Mouse (Mus musculus): ENCODE data around the gene Slc24a3. TPM values are rescaled to one million over a fixed set of nuclear protein-coding genes. Genes with fewer than 3 reads are reported as not detected.

Slc24a3 gene
- total and polyA plus RNA-seq, 2 experiments, result 0.09 to 0.33 TPM

DNA sequence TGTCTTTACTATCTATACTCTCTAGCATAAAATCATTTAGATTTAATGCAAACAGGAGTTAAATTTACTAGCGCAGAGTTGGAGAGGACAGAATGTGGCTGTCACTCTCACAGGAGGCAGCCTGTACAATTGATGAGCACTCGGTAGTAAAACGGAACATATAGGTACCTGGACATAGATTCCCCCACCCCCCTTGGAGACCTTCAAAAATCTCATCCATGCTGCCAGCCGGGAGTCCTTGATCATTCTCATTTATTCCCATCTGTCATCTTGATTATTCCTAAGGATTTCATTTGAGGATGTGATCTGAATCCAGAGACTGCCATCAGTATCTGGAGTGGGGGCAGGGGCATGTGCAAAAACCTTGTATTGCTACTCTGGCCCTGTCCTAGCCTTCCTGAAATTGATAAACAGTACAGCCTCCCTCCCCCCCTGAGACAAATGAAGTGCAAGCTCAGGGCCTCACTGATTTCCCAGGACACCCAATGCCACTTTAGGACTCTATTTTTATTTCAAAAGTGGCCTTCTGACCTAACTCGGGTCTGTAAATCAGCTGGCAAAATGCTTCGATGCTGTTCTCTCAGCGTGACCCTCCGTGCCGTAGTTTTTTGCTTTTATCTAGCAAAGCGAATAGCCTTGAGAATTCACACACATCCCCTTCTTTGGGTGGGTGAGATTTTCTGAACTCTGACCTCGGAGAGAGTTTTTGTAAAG is 237.4 kb downstream of the Slc24a3 start:
- no peak overlapping the region for H3K27ac ChIP-seq (replicated peaks; ENCODE audit: insufficient read depth, low read depth, low read length)
- H3K27me3 ChIP-seq (ENCODE audit: control insufficient read depth, insufficient read depth, low read length), result no peaks in the 10 kb centered on the region
- H3K9ac ChIP-seq (ENCODE audit: low read depth, low read length), result no peak overlapping the region
- no peaks in the 10 kb centered on the region for H3K79me2 ChIP-seq (ENCODE audit: control insufficient read depth, insufficient read depth, low read length)
- TF ChIP-seq POLR2A (IDR thresholded peaks at IDR 0.05; ENCODE audit: extremely low read depth, insufficient read depth, low read length), result no peak
- TF ChIP-seq CTCF (IDR thresholded peaks at IDR 0.05; ENCODE audit: low read depth, low read length), result no peak
- no peaks in the 10 kb centered on the region for H3K36me3 ChIP-seq (ENCODE audit: control insufficient read depth, insufficient read depth, low read length)
- WGBS, result 73% methylated on average over 11 of the region's 11 CpGs
- H3K4me3 ChIP-seq (ENCODE audit: insufficient read depth, low read depth, low read length), result no peak overlapping the region
- no peaks in the 10 kb centered on the region for H3K4me1 ChIP-seq (ENCODE audit: control insufficient read depth, insufficient read depth, low read length)
- DNase-seq (ENCODE audit: extremely low read depth, low read depth, low spot score), result no peak

DNA sequence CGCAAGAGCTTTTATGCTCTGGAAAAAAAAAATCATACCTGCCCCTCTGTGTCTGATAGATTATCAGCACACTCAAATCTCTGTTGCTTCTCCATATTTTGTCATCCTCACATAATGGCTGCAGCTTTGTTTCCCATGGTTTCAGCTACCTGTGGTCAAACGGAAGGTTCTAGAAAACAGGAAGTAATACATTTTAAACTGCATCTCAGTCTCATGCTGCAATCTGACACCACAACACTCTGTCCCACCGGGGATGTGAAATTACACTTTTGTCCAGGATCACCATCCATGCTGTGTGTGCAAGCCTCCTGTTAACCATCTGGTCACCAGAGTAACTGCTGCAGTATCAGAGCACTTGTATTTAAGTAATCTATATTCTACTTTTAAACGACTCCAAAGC is 238.2 kb downstream of the Slc24a3 start:
- no peaks in the 10 kb centered on the region for H3K4me1 ChIP-seq (ENCODE audit: control insufficient read depth, insufficient read depth, low read length)
- H3K27ac ChIP-seq (replicated peaks; ENCODE audit: insufficient read depth, low read depth, low read length), result no peak overlapping the region
- WGBS, result 72% methylated on average over 4 of the region's 4 CpGs
- H3K4me3 ChIP-seq (ENCODE audit: insufficient read depth, low read depth, low read length), result no peak overlapping the region
- no peaks in the 10 kb centered on the region for H3K27me3 ChIP-seq (ENCODE audit: control insufficient read depth, insufficient read depth, low read length)
- DNase-seq (ENCODE audit: extremely low read depth, low read depth, low spot score), result no peak
- no peak overlapping the region for H3K9ac ChIP-seq (ENCODE audit: low read depth, low read length)
- no peaks in the 10 kb centered on the region for H3K36me3 ChIP-seq (ENCODE audit: control insufficient read depth, insufficient read depth, low read length)
- H3K79me2 ChIP-seq (ENCODE audit: control insufficient read depth, insufficient read depth, low read length), result no peaks in the 10 kb centered on the region
- no peak for TF ChIP-seq POLR2A (IDR thresholded peaks at IDR 0.05; ENCODE audit: extremely low read depth, insufficient read depth, low read length)
- TF ChIP-seq CTCF (IDR thresholded peaks at IDR 0.05; ENCODE audit: low read depth, low read length), result no peak

- H3K36me3 ChIP-seq (ENCODE audit: control insufficient read depth, insufficient read depth, low read length), result no peaks in the 10 kb centered on the region
- no peak overlapping the region for H3K9ac ChIP-seq (ENCODE audit: low read depth, low read length)
- H3K27me3 ChIP-seq (ENCODE audit: control insufficient read depth, insufficient read depth, low read length), result no peaks in the 10 kb centered on the region
- 90% methylated on average over 2 of the region's 2 CpGs for WGBS
- no peak overlapping the region for H3K27ac ChIP-seq (replicated peaks; ENCODE audit: insufficient read depth, low read depth, low read length)
- TF ChIP-seq POLR2A (IDR thresholded peaks at IDR 0.05; ENCODE audit: extremely low read depth, insufficient read depth, low read length), result no peak
- DNase-seq (ENCODE audit: extremely low read depth, low read depth, low spot score), result no peak
- no peaks in the 10 kb centered on the region for H3K4me1 ChIP-seq (ENCODE audit: control insufficient read depth, insufficient read depth, low read length)
- no peaks in the 10 kb centered on the region for H3K79me2 ChIP-seq (ENCODE audit: control insufficient read depth, insufficient read depth, low read length)
- no peak overlapping the region for H3K4me3 ChIP-seq (ENCODE audit: insufficient read depth, low read depth, low read length)
Observed at GRCm38 (mm10) chr2:145417738-145418137, 250.2 kb downstream of the Slc24a3 start.

DNA sequence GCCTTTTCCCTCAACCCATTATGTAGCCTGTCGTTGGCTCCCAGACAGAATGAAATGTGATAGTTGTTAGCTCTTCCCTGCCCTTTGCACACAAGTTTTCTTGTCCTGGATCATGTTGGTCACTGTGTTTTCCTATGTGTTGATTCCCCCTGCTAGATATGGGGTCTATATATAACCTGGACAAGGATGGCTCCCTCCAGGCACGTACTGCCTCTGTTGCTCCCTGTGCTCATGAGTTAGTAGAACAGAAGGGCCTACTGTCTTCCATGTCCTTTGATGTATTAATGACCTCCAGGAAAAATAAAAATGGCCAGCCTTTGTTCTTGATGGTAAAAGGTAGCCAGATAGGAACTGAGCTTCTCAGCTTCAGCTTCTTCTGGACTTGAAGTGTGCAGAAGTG is 251.5 kb downstream of the Slc24a3 start:
- no peaks in the 10 kb centered on the region for H3K4me1 ChIP-seq (ENCODE audit: control insufficient read depth, insufficient read depth, low read length)
- H3K9ac ChIP-seq (ENCODE audit: low read depth, low read length), result no peak overlapping the region
- TF ChIP-seq POLR2A (IDR thresholded peaks at IDR 0.05; ENCODE audit: extremely low read depth, insufficient read depth, low read length), result no peak
- no peak for TF ChIP-seq CTCF (IDR thresholded peaks at IDR 0.05; ENCODE audit: low read depth, low read length)
- H3K79me2 ChIP-seq (ENCODE audit: control insufficient read depth, insufficient read depth, low read length), result no peaks in the 10 kb centered on the region
- H3K27me3 ChIP-seq (ENCODE audit: control insufficient read depth, insufficient read depth, low read length), result no peaks in the 10 kb centered on the region
- no peak overlapping the region for H3K27ac ChIP-seq (replicated peaks; ENCODE audit: insufficient read depth, low read depth, low read length)
- H3K36me3 ChIP-seq (ENCODE audit: control insufficient read depth, insufficient read depth, low read length), result no peaks in the 10 kb centered on the region
- no peak for DNase-seq (ENCODE audit: extremely low read depth, low read depth, low spot score)
- H3K4me3 ChIP-seq (ENCODE audit: insufficient read depth, low read depth, low read length), result no peak overlapping the region
- WGBS, result 79% methylated on average over 2 of the region's 2 CpGs

GRCm38 (mm10) chr2:145420967-145421888 is 253.7 kb downstream of the Slc24a3 start:
- H3K4me3 ChIP-seq (ENCODE audit: insufficient read depth, low read depth, low read length), result no peak overlapping the region
- H3K27me3 ChIP-seq (ENCODE audit: control insufficient read depth, insufficient read depth, low read length), result no peaks in the 10 kb centered on the region
- no peak overlapping the region for H3K27ac ChIP-seq (replicated peaks; ENCODE audit: insufficient read depth, low read depth, low read length)
- no peak for DNase-seq (ENCODE audit: extremely low read depth, low read depth, low spot score)
- H3K79me2 ChIP-seq (ENCODE audit: control insufficient read depth, insufficient read depth, low read length), result no peaks in the 10 kb centered on the region
- TF ChIP-seq CTCF (IDR thresholded peaks at IDR 0.05; ENCODE audit: low read depth, low read length) (no peak), POLR2A (IDR thresholded peaks at IDR 0.05; ENCODE audit: extremely low read depth, insufficient read depth, low read length) (no peak)
- H3K9ac ChIP-seq (ENCODE audit: low read depth, low read length), result no peak overlapping the region
- no peaks in the 10 kb centered on the region for H3K4me1 ChIP-seq (ENCODE audit: control insufficient read depth, insufficient read depth, low read length)
- 91% methylated on average over 5 of the region's 5 CpGs for WGBS
- no peaks in the 10 kb centered on the region for H3K36me3 ChIP-seq (ENCODE audit: control insufficient read depth, insufficient read depth, low read length)

DNA sequence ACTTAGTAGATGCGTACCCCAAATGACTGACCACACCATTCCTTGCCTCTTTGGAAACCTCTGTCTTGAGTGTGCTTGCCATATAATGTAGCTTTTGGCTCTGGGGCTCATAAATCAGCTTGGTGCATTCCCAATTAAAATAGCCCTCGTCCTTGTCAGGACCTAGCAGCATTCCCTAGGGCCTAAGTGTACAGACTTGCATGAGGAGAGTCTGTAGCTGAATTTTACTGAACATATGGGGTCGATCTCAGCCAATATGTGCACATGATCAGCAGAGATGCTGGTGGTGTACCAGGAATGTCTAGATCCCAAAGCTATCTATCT is 254.3 kb downstream of the Slc24a3 start:
- 76% methylated on average over 3 of the region's 3 CpGs for WGBS
- H3K27me3 ChIP-seq (ENCODE audit: control insufficient read depth, insufficient read depth, low read length), result no peaks in the 10 kb centered on the region
- no peaks in the 10 kb centered on the region for H3K36me3 ChIP-seq (ENCODE audit: control insufficient read depth, insufficient read depth, low read length)
- TF ChIP-seq CTCF (IDR thresholded peaks at IDR 0.05; ENCODE audit: low read depth, low read length), result no peak
- no peak for TF ChIP-seq POLR2A (IDR thresholded peaks at IDR 0.05; ENCODE audit: extremely low read depth, insufficient read depth, low read length)
- DNase-seq (ENCODE audit: extremely low read depth, low read depth, low spot score), result no peak
- no peak overlapping the region for H3K27ac ChIP-seq (replicated peaks; ENCODE audit: insufficient read depth, low read depth, low read length)
- no peak overlapping the region for H3K4me3 ChIP-seq (ENCODE audit: insufficient read depth, low read depth, low read length)
- H3K79me2 ChIP-seq (ENCODE audit: control insufficient read depth, insufficient read depth, low read length), result no peaks in the 10 kb centered on the region
- no peak overlapping the region for H3K9ac ChIP-seq (ENCODE audit: low read depth, low read length)
- no peaks in the 10 kb centered on the region for H3K4me1 ChIP-seq (ENCODE audit: control insufficient read depth, insufficient read depth, low read length)

All from liver, adult 2 months (tissue).